Mouse (Mus musculus) liver, postnatal 0 days (tissue): ENCODE data around the gene Anks1. TPM values are rescaled to one million over a fixed set of nuclear protein-coding genes. Genes with fewer than 3 reads are reported as not detected.

Experiments used
- ATAC-seq: fragments of 200-750 bp; cut with Nextera tagmentation; 2 replicates; pipeline ENCODE4 v1.8.0; 2017; ENCODE audit warnings: mild to moderate bottlenecking, moderate library complexity
- DNase-seq: peaks from one replicate; pipeline ENCODE4 v3.0.0-alpha.2; 2016
- H3K27ac ChIP-seq: fragments of 300-500 bp; sonication (generic); 2 replicates; pipeline ENCODE4 v1.5.1; 2014; ENCODE audit warnings: antibody characterized with exemption, moderate library complexity, mild to moderate bottlenecking, low read depth
- H3K27me3 ChIP-seq: fragments of 300-500 bp; sonication (generic); 2 replicates; pipeline ENCODE4 v1.6.1; 2014; ENCODE audit warnings: low read length, control low read depth, mixed read lengths; ENCODE audit not compliant: insufficient read depth
- H3K36me3 ChIP-seq: fragments of 300-500 bp; sonication (generic); replicated peaks from 2 replicates; pipeline ENCODE4 v1.6.1; 2014; ENCODE audit warnings: mild to moderate bottlenecking, control low read depth, low read length, moderate library complexity, mixed read lengths; ENCODE audit not compliant: insufficient read depth
- H3K4me1 ChIP-seq: fragments of 300-500 bp; sonication (generic); 2 replicates; pipeline ENCODE4 v1.6.1; 2014; ENCODE audit warnings: antibody characterized with exemption, mild to moderate bottlenecking, control low read depth; ENCODE audit not compliant: insufficient read depth
- H3K4me2 ChIP-seq: fragments of 300-500 bp; sonication (generic); 2 replicates; pipeline ENCODE4 v1.6.1; 2014; ENCODE audit warnings: low read depth, mild to moderate bottlenecking, low read length, moderate library complexity, mixed read lengths
- H3K4me3 ChIP-seq: fragments of 300-500 bp; sonication (generic); 2 replicates; pipeline ENCODE4 v1.5.1; 2014; ENCODE audit warnings: low read depth, low read length
- H3K9ac ChIP-seq: fragments of 300-500 bp; sonication (generic); replicated peaks from 2 replicates; pipeline ENCODE4 v1.6.1; 2014; ENCODE audit warnings: mild to moderate bottlenecking, moderate library complexity
- H3K9me3 ChIP-seq: fragments of 300-500 bp; sonication (generic); 2 replicates; pipeline ENCODE4 v1.6.1; 2016; ENCODE audit warnings: mild to moderate bottlenecking, control low read depth, low read length, mixed read lengths
- CTCF ChIP-seq: sonication (generic); IDR thresholded peaks from 2 replicates; pipeline ENCODE4 v1.5.1; 2016; ENCODE audit warnings: antibody characterized with exemption, low read depth
- EP300 ChIP-seq: IDR thresholded peaks from 2 replicates; pipeline ENCODE4 v1.6.1; 2016; ENCODE audit warnings: antibody characterized with exemption, low read depth, mild to moderate bottlenecking
- whole genome bisulfite sequencing: fragments of 180-500 bp; shearing (Covaris S2); extraction: QIAGEN DNeasy Blood & Tissue Kit; methylation state at CpG from one replicate; pipeline ENCODE4 v1.1.7; 2014; ENCODE audit not compliant: insufficient replicate concordance; 5-methylcytosine and 5-hydroxymethylcytosine counted together
- polyA plus RNA-seq: library from polyadenylated mRNA; unstranded; fragments of >200 nt; fragmentation: Nextera tagmentation; extraction: Ambion mirVana; gene quantifications from 2 replicates; pipeline ENCODE4 v1.2.1, GENCODE M21; 2015

Anks1 gene
- polyA plus RNA-seq, 1 experiment from 2014 or later, result 3.0 TPM

- Histone ChIP-seq H3K4me2 (no peak overlapping the region), H3K9ac (no peak overlapping the region), H3K4me3 (no peak overlapping the region), H3K36me3 (peaks cover 8% of the 10 kb centered on the region; the same call in 1 of the 2 replicates), H3K27me3 (no peaks in the 10 kb centered on the region), H3K27ac (no peak overlapping the region), H3K9me3 (no peaks in the 10 kb centered on the region), H3K4me1 (peaks cover 6% of the 10 kb centered on the region; the same call in 1 of the 2 replicates)
- ATAC-seq (no peak), DNase-seq (no peak)
- TF ChIP-seq EP300 (no peak), CTCF (no peak)
- 81% methylated on average over 10 of the region's 10 CpGs for WGBS
Measured at GRCm38 (mm10) chr17:28032219-28032618, 123.1 kb downstream of the Anks1 start.

DNA sequence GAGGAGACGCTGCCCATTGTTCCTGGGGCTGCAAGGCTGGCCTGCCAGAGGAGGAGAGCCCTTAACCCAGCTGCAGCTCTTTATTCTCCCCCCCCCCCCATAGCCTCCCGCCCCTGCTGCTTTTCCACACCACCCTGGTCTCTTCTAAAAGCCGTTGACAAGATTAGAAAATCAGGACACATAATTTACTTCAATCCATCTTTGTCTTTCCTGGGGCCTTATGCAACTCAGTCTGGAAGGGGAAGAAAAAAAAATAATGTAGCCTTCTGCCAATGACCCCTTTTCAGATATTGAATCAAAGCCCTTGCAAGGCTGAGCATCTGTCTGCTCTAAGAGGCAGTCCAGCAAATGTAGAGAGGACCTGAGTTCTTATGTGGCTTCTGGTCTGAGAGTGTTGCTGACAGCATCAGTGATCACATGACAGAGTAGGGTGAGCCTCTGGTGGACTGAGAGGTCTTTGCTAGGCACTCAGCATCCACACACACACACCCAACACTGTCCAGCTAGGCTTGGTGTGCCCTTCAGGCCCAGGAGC lies 124.0 kb downstream of the Anks1 start:
- no peak for DNase-seq
- Histone ChIP-seq H3K27ac (no peak overlapping the region), H3K9me3 (no peaks in the 10 kb centered on the region), H3K4me2 (no peak overlapping the region), H3K4me3 (no peak overlapping the region), H3K36me3 (peaks cover 10% of the 10 kb centered on the region; the same call in 1 of the 2 replicates), H3K9ac (no peak overlapping the region), H3K27me3 (no peaks in the 10 kb centered on the region), H3K4me1 (peaks cover 6% of the 10 kb centered on the region; the same call in 1 of the 2 replicates)
- no peak for ATAC-seq
- TF ChIP-seq EP300 (no peak), CTCF (no peak)
- 67% methylated on average over 3 of the region's 3 CpGs for WGBS

DNA sequence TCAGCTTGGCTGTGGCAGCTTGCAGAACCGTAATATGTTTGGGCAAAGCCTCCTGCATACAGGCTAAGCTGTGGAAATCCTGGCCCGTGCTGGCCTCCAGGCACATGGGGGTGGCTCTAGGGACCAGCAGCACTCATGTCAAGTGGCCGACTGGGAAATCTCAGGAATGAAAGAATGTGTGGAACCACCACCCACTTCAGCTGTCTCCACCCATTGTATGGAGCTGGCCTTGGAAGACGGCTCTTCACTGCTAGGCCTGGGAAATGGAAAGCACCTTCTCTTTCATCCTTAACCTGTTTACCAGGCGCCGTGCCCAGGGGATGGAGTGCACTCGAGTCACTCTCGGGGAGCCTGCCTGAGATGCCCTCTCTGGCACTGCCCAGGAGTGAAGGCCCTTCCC lies 125.9 kb downstream of the Anks1 start:
- no peak overlapping the region for H3K4me2 ChIP-seq
- peaks cover 6% of the 10 kb centered on the region; the same call in 1 of the 2 replicates for H3K4me1 ChIP-seq
- H3K27me3 ChIP-seq, result no peaks in the 10 kb centered on the region
- ATAC-seq, result no peak
- no peak overlapping the region for H3K27ac ChIP-seq
- H3K36me3 ChIP-seq, result peaks cover 10% of the 10 kb centered on the region
- H3K9me3 ChIP-seq, result no peaks in the 10 kb centered on the region
- WGBS, result 82% methylated on average over 8 of the region's 8 CpGs
- no peak for DNase-seq
- no peak overlapping the region for H3K9ac ChIP-seq
- TF ChIP-seq CTCF, result no peak
- TF ChIP-seq EP300, result no peak
- no peak overlapping the region for H3K4me3 ChIP-seq

- 78% methylated on average over 14 of the region's 14 CpGs for WGBS
- H3K27ac ChIP-seq, result no peak overlapping the region
- no peak overlapping the region for H3K4me3 ChIP-seq
- DNase-seq (no peak), ATAC-seq (no peak)
- no peak overlapping the region for H3K4me2 ChIP-seq
- H3K27me3 ChIP-seq, result no peaks in the 10 kb centered on the region
- no peak overlapping the region for H3K9ac ChIP-seq
- peaks cover 19% of the 10 kb centered on the region for H3K36me3 ChIP-seq
- no peaks in the 10 kb centered on the region for H3K9me3 ChIP-seq
- TF ChIP-seq CTCF (no peak), EP300 (no peak)
- no peaks in the 10 kb centered on the region for H3K4me1 ChIP-seq
Measured at GRCm38 (mm10) chr17:28036813-28037756, 128.0 kb downstream of the Anks1 start.

DNA sequence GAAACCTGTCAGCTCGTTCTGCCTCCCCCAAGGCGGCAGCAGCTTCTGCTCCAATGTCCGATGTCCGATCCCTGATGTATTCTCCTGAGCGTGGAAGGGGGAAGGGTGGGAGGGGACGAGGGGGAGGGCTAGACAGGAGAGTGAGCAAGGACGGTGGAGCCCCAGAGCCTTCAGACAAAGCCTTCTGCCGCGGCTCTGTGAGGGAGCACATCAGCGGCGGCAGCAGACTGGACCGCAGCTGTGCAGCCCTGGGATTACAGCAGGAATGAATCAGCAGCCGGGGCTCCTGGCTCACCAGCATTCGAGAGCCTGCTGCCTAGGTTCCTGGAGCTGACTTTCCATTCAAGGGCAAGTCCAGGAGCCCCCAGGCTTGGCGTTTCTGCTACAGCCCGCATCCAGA lies 131.5 kb downstream of the Anks1 start:
- WGBS, result 79% methylated on average over 16 of the region's 16 CpGs
- H3K27me3 ChIP-seq, result no peaks in the 10 kb centered on the region
- H3K4me1 ChIP-seq, result no peaks in the 10 kb centered on the region
- H3K4me2 ChIP-seq, result no peak overlapping the region
- H3K36me3 ChIP-seq, result peaks cover 17% of the 10 kb centered on the region
- TF ChIP-seq CTCF (no peak), EP300 (no peak)
- H3K4me3 ChIP-seq, result no peak overlapping the region
- no peak overlapping the region for H3K9ac ChIP-seq
- no peaks in the 10 kb centered on the region for H3K9me3 ChIP-seq
- DNase-seq (no peak), ATAC-seq (no peak)
- no peak overlapping the region for H3K27ac ChIP-seq

GRCm38 (mm10) chr17:28041298-28041697 lies 132.2 kb downstream of the Anks1 start:
- no peak overlapping the region for H3K27ac ChIP-seq
- ATAC-seq, result no peak
- DNase-seq, result no peak
- H3K4me3 ChIP-seq, result no peak overlapping the region
- no peaks in the 10 kb centered on the region for H3K9me3 ChIP-seq
- H3K4me2 ChIP-seq, result no peak overlapping the region
- H3K4me1 ChIP-seq, result no peaks in the 10 kb centered on the region
- no peak overlapping the region for H3K9ac ChIP-seq
- peaks cover 22% of the 10 kb centered on the region for H3K36me3 ChIP-seq
- WGBS, result 92% methylated on average over 13 of the region's 13 CpGs
- no peak for TF ChIP-seq EP300
- TF ChIP-seq CTCF, result no peak
- H3K27me3 ChIP-seq, result no peaks in the 10 kb centered on the region
